Mouse (Mus musculus): ENCODE measurements around the gene Slc16a5. TPM values are rescaled to one million over a fixed set of nuclear protein-coding genes. Genes with fewer than 3 reads are reported as not detected.
"Not testable (repeated sequence)": the region's sequence is repeated elsewhere in the genome, so short reads cannot be mapped to it uniquely, and the experiment has no call there.

Gene Slc16a5
- polyA plus RNA-seq, 1 experiment from 2014 or later, result 0.08 TPM

- H3K4me2 ChIP-seq, result no peak overlapping the region
- no peak overlapping the region for H3K9ac ChIP-seq
- H3K9me3 ChIP-seq (replicated peaks), result no peaks in the 10 kb centered on the region
- H3K4me3 ChIP-seq (replicated peaks), result no peak overlapping the region
- no peak for ATAC-seq (ENCODE audit: insufficient read depth)
- H3K36me3 ChIP-seq (replicated peaks), result no peaks in the 10 kb centered on the region
- WGBS (ENCODE audit: insufficient replicate concordance), result 65% methylated on average over 6 of the region's 6 CpGs
- H3K27ac ChIP-seq (replicated peaks), result no peak overlapping the region
- H3K4me1 ChIP-seq (replicated peaks), result peaks cover 12% of the 10 kb centered on the region
- H3K27me3 ChIP-seq, result no peaks in the 10 kb centered on the region
These were observed 19.4 kb downstream of the Slc16a5 start for GRCm38 (mm10) chr11:115481553-115482259.

DNA sequence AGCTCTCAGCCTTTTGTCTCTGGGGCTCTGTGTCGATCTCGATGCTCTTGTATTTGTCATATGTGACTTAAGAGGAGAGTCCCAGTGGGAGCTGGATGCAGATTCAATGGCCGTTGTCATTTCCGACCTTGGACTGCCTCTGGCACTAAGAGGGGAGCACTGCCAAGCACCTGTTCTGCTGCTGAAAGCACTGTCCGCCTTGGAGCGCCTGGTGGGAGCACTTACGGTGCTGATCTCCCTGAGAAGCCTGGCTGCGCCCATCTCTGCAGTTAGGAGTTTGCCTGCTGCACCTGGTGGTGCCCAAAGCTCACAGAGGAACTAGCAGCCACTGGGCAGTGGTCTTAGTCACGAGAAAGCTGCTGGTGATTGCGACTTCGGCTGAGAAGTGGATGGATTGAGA is 21.0 kb downstream of the Slc16a5 start:
- no peak for ATAC-seq (ENCODE audit: insufficient read depth)
- Histone ChIP-seq H3K36me3 (replicated peaks) (peaks cover under 1% of the 10 kb centered on the region; the same call in 1 of the 2 replicates), H3K9me3 (replicated peaks) (no peaks in the 10 kb centered on the region), H3K9ac (no peak overlapping the region), H3K27ac (replicated peaks) (no peak overlapping the region), H3K4me1 (replicated peaks) (0 out of 2 replicates have a peak, but pooled peaks cover 6% of the 10 kb centered on the region), H3K4me2 (no peak overlapping the region), H3K4me3 (replicated peaks) (no peak overlapping the region), H3K27me3 (no peaks in the 10 kb centered on the region)
- 64% methylated on average over 11 of the region's 11 CpGs for WGBS (ENCODE audit: insufficient replicate concordance)

GRCm38 (mm10) chr11:115483726-115484125 is 21.5 kb downstream of the Slc16a5 start:
- Histone ChIP-seq H3K4me2 (no peak overlapping the region), H3K9ac (no peak overlapping the region), H3K9me3 (replicated peaks) (no peaks in the 10 kb centered on the region), H3K4me3 (replicated peaks) (no peak overlapping the region), H3K27me3 (no peaks in the 10 kb centered on the region), H3K36me3 (replicated peaks) (peaks cover 5% of the 10 kb centered on the region), H3K4me1 (replicated peaks) (0 out of 2 replicates have a peak, but pooled peaks cover 6% of the 10 kb centered on the region), H3K27ac (replicated peaks) (no peak overlapping the region)
- WGBS (ENCODE audit: insufficient replicate concordance), result 19% methylated on average over 6 of the region's 6 CpGs
- ATAC-seq (ENCODE audit: insufficient read depth), result no peak

- peaks cover 5% of the 10 kb centered on the region for H3K4me1 ChIP-seq (replicated peaks)
- no peak for ATAC-seq (ENCODE audit: insufficient read depth)
- H3K9me3 ChIP-seq (replicated peaks), result no peaks in the 10 kb centered on the region
- peaks cover 16% of the 10 kb centered on the region for H3K36me3 ChIP-seq (replicated peaks)
- no peak overlapping the region for H3K9ac ChIP-seq
- H3K27ac ChIP-seq (replicated peaks), result no peak overlapping the region
- 80% methylated on average over 12 of the region's 12 CpGs for WGBS (ENCODE audit: insufficient replicate concordance)
- H3K4me3 ChIP-seq (replicated peaks), result no peak overlapping the region
- H3K27me3 ChIP-seq, result no peaks in the 10 kb centered on the region
- H3K4me2 ChIP-seq, result no peak overlapping the region
These were observed 22.9 kb downstream of the Slc16a5 start for GRCm38 (mm10) chr11:115485155-115485554.

GRCm38 (mm10) chr11:115488551-115489104 is 26.4 kb downstream of the Slc16a5 start:
- Histone ChIP-seq H3K9me3 (replicated peaks) (no peaks in the 10 kb centered on the region), H3K4me3 (replicated peaks) (no peak overlapping the region), H3K9ac (no peak overlapping the region), H3K4me2 (no peak overlapping the region), H3K36me3 (replicated peaks) (peaks cover 19% of the 10 kb centered on the region), H3K27me3 (no peaks in the 10 kb centered on the region), H3K27ac (replicated peaks) (no peak overlapping the region), H3K4me1 (replicated peaks) (peaks cover 30% of the 10 kb centered on the region)
- WGBS (ENCODE audit: insufficient replicate concordance), result 85% methylated on average over 19 of the region's 19 CpGs
- ATAC-seq (ENCODE audit: insufficient read depth), result no peak

GRCm38 (mm10) chr11:115490441-115491355 is 28.4 kb downstream of the Slc16a5 start:
- WGBS (ENCODE audit: insufficient replicate concordance), result 25% methylated on average over 25 of the region's 25 CpGs
- no peak for ATAC-seq (ENCODE audit: insufficient read depth)
- Histone ChIP-seq H3K9ac (peak overlapping the region; percentile 74), H3K36me3 (replicated peaks) (peaks cover 19% of the 10 kb centered on the region), H3K9me3 (replicated peaks) (no peaks in the 10 kb centered on the region), H3K27me3 (no peaks in the 10 kb centered on the region), H3K4me1 (replicated peaks) (peaks cover 28% of the 10 kb centered on the region), H3K4me3 (replicated peaks) (peak overlapping the region; percentile 85), H3K27ac (replicated peaks) (peak overlapping the region; percentile 87; the same call in 1 of the 2 replicates), H3K4me2 (peak overlapping the region; percentile 97)

DNA sequence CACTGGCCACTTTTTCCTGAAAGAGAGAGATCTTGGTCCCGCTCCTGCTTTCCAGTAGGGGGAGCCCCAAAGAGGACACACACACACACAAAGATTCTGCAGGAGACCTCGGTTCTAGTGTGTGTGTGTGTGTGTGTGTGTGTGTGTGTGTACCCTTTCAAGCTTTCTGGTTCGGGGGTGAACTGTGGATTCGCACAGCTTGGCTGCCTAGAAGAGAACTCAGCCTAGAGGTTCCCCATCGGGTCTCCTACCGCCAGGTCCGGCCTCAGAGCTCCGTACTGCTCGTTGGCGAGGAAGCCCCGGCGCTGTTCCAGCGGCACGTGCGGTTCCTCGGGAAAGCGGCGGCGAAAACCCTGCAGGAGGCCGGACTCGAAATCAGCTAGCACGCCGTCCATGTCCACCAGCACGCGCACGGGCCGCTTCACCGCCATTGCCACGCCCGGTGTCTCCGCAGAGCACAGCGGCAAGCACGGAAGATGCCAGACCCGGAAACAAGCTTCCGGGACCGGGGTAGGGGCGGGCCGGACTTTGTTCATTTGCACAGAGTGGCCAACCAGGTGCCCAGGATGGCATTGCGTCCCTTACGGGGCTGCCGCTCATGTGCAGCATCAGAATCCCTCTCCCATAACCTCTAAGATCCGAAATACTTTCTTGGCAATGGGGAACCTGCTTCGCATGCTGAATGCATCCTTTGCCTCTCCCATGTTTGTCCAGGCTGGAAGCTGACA is 29.2 kb downstream of the Slc16a5 start, which contains the start of gene Nt5c:
Gene Nt5c (minus strand): TSS at position 507 of the 728 bp plus-strand sequence.
- no peaks in the 10 kb centered on the region for H3K9me3 ChIP-seq (replicated peaks)
- no peaks in the 10 kb centered on the region for H3K27me3 ChIP-seq
- H3K36me3 ChIP-seq (replicated peaks), result peaks cover 19% of the 10 kb centered on the region
- peak; percentile 94 for ATAC-seq (ENCODE audit: insufficient read depth)
- H3K4me2 ChIP-seq, result peak within 1 kb of the TSS; percentile 97
- peak within 1 kb of the TSS; percentile 74 for H3K9ac ChIP-seq
- peak within 1 kb of the TSS; percentile 85 for H3K4me3 ChIP-seq (replicated peaks)
- H3K4me1 ChIP-seq (replicated peaks), result peaks cover 28% of the 10 kb centered on the region
- under 1% methylated on average over 43 of the region's 43 CpGs for WGBS (ENCODE audit: insufficient replicate concordance)
- peak within 1 kb of the TSS; percentile 87 for H3K27ac ChIP-seq (replicated peaks)

DNA sequence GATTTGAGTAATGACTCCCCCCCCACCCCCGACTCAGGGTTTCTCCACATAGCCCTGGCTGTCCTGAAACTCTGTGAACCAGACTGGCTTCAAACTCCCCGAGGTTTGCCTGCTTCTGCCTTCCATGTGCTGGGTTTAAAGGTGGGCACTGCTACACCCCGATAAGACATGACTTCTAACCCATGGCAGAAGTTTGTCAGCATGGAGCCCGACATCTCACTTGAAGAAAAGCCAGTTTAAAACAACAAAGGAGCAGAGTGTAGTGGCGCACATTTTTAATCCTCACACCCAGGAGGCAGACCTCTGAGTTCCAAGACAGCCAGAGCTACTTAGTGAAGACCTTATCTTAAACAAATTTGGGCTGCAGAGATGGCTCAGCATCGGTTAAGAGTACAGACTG is 30.1 kb downstream of the Slc16a5 start:
- H3K4me3 ChIP-seq (replicated peaks), result peak overlapping the region; percentile 85
- peak overlapping the region; percentile 87 for H3K27ac ChIP-seq (replicated peaks)
- H3K9ac ChIP-seq, result peak overlapping the region; percentile 74
- peaks cover 28% of the 10 kb centered on the region for H3K4me1 ChIP-seq (replicated peaks)
- no peak for ATAC-seq (ENCODE audit: insufficient read depth)
- WGBS (ENCODE audit: insufficient replicate concordance), result 23% methylated on average over 6 of the region's 6 CpGs
- no peaks in the 10 kb centered on the region for H3K9me3 ChIP-seq (replicated peaks)
- H3K27me3 ChIP-seq, result no peaks in the 10 kb centered on the region
- H3K36me3 ChIP-seq (replicated peaks), result peaks cover 26% of the 10 kb centered on the region
- peak overlapping the region; percentile 97 for H3K4me2 ChIP-seq

GRCm38 (mm10) chr11:115496559-115496958 is 34.3 kb downstream of the Slc16a5 start:
- not testable (repeated sequence) for H3K9me3 ChIP-seq (replicated peaks); H3K4me3 ChIP-seq (replicated peaks); H3K27me3 ChIP-seq; H3K27ac ChIP-seq (replicated peaks); H3K9ac ChIP-seq; ATAC-seq (ENCODE audit: insufficient read depth); H3K4me2 ChIP-seq
- Histone ChIP-seq H3K4me1 (replicated peaks) (peaks cover 14% of the 10 kb centered on the region), H3K36me3 (replicated peaks) (peaks cover 47% of the 10 kb centered on the region)
- 84% methylated on average over 9 of the region's 9 CpGs for WGBS (ENCODE audit: insufficient replicate concordance)

DNA sequence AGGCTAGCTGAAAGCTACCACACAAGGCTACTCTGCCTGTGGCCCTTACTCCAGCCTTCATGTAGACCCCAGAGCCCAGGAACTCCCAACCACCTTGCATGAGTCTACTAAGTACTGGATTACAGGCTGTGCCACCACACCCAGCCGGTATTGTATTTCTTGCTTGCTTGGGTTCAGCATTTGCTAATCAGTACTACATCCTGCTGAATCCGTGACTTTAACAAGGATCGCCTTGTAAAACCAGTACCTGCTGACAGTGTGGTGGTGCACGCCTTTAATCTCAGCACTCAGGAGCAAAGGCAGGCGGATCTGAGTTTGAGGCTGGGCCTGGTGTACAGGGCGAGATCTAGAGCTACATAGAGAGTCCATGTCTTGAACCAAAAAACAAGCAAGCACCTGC is 40.4 kb downstream of the Slc16a5 start:
- no peaks in the 10 kb centered on the region for H3K27me3 ChIP-seq
- H3K36me3 ChIP-seq (replicated peaks), result peaks cover 71% of the 10 kb centered on the region
- WGBS (ENCODE audit: insufficient replicate concordance), result 90% methylated on average over 6 of the region's 6 CpGs
- H3K4me3 ChIP-seq (replicated peaks), result no peak overlapping the region
- H3K4me1 ChIP-seq (replicated peaks), result peaks cover 31% of the 10 kb centered on the region
- no peak overlapping the region for H3K27ac ChIP-seq (replicated peaks)
- H3K9ac ChIP-seq, result no peak overlapping the region
- ATAC-seq (ENCODE audit: insufficient read depth), result no peak
- no peak overlapping the region for H3K4me2 ChIP-seq
- no peaks in the 10 kb centered on the region for H3K9me3 ChIP-seq (replicated peaks)

All from liver, embryonic 15.5 days (tissue).